Mouse (Mus musculus) spleen, adult 2 months (tissue): ENCODE results near the gene Rflna. TPM values are rescaled to one million over a fixed set of nuclear protein-coding genes. Genes with fewer than 3 reads are reported as not detected.

Experiments used
- DNase-seq, 2 experiments: peaks; one replicate each; pipeline versions ENCODE4 v3.0.0 to v3.0.0-alpha.2; 2012 to 2021; ENCODE audit warnings: low spot score in 2 of 2, low read depth in 1 of 2
- H3K27ac ChIP-seq: fragments of 200-500 bp; 2 replicates; pipeline ENCODE4 v1.5.1; 2012; ENCODE audit warnings: low read length, inconsistent platforms; ENCODE audit not compliant: insufficient read depth
- H3K27me3 ChIP-seq: fragments of 200-500 bp; 2 replicates; pipeline ENCODE4 v1.6.1; 2012; ENCODE audit warnings: mild to moderate bottlenecking, moderate library complexity, low read length, inconsistent platforms; ENCODE audit not compliant: control insufficient read depth, insufficient read depth
- H3K36me3 ChIP-seq: fragments of 200-500 bp; 2 replicates; pipeline ENCODE4 v1.6.1; 2012; ENCODE audit warnings: mild to moderate bottlenecking, low read length, inconsistent platforms; ENCODE audit not compliant: control insufficient read depth, insufficient read depth
- H3K4me1 ChIP-seq: fragments of 200-500 bp; 2 replicates; pipeline ENCODE4 v1.6.1; 2011; ENCODE audit warnings: inconsistent platforms; ENCODE audit not compliant: control insufficient read depth, insufficient read depth, insufficient read length
- H3K4me3 ChIP-seq: fragments of 200-500 bp; 2 replicates; pipeline ENCODE4 v1.5.1; 2011; ENCODE audit warnings: mild to moderate bottlenecking, inconsistent platforms; ENCODE audit not compliant: insufficient read depth, insufficient read length; ENCODE audit errors: extremely low read depth
- CTCF ChIP-seq: fragments of 200-500 bp; IDR thresholded peaks from 2 replicates; pipeline ENCODE4 v1.5.1; 2011; ENCODE audit warnings: mild to moderate bottlenecking, inconsistent platforms; ENCODE audit not compliant: insufficient read depth, insufficient read length, insufficient replicate concordance; ENCODE audit errors: extremely low read depth
- POLR2A ChIP-seq: fragments of 200-500 bp; IDR thresholded peaks from 2 replicates; pipeline ENCODE4 v1.6.1; 2011; ENCODE audit warnings: low read depth, low read length, inconsistent platforms
- WGBS: fragments of 180-500 bp; shearing (Covaris S2); methylation state at CpG from one replicate; pipeline ENCODE4 v1.1.7; 2018; 5-methylcytosine and 5-hydroxymethylcytosine counted together
- polyA plus RNA-seq: library from polyadenylated mRNA; depleted of rRNA; stranded (reverse); fragments of >200 nt; gene quantifications from 2 replicates; pipeline ENCODE4 v1.2.3, GENCODE M21; 2012

Rflna gene
- polyA plus RNA-seq, 1 experiment, result 0.54 TPM

DNA sequence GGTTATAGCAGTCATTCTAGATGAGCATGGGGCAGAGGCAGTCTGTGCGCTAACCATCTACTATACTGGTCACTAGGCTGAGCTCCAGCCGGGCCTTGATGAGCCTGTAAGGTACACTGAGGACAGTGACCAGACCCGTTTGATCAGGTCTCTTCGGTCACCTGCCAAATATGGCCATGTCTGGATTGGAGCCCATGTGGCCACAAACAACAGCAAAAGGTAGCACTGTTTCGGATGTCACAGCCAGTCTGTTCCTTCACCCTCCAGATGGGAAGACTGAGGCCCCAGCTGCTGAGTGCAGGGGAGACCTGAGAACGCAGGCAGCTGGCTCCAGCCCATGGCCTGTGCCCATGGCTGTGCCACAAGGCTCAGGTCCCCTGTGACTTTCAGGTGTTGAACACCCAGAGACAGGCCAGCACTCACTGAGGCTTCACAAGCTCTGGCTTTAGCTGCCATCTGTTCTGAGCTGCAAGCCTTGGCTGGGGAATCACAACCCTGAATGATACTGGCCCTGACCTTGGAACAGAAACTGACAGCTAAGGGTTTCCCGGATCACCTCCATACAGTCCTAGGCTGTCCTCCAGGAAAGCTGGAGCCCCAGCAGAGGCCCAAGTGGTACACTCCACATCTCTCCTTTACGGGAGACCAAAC, 36.5 kb downstream of the Rflna start:
- TF ChIP-seq CTCF (no peak), POLR2A (no peak)
- Histone ChIP-seq H3K27me3 (no peaks in the 10 kb centered on the region), H3K4me1 (peaks cover 17% of the 10 kb centered on the region; the same call in 1 of the 2 replicates), H3K4me3 (no peak overlapping the region), H3K36me3 (peaks cover 36% of the 10 kb centered on the region), H3K27ac (no peak overlapping the region)
- 83% methylated on average over 8 of the region's 8 CpGs for WGBS
- no peak for DNase-seq

DNA sequence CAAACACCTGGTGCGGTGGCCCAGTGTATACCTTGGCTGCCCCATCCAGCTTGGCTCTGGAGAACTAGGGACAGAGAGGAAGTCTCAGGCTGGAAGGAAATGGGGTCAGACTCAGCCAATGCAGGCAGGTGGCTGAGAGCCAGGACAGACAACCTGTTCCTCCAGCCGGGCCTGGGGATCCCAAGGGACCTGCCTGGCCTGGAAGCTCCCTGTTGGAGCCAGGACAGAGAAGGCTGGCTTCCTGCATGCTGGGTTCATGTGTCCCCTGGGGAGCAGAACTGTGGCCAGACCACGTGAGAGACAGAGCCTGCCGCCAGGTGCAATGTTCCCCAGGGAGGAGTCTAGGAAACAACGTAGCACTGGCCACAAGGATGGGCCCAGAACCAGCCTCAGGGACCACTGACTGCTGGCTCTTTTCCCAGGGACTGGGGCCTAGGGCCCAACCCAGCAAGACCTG, 37.1 kb downstream of the Rflna start:
- Histone ChIP-seq H3K27me3 (no peaks in the 10 kb centered on the region), H3K27ac (no peak overlapping the region), H3K4me1 (peaks cover 17% of the 10 kb centered on the region; the same call in 1 of the 2 replicates), H3K4me3 (no peak overlapping the region), H3K36me3 (peaks cover 31% of the 10 kb centered on the region)
- WGBS, result 39% methylated on average over 5 of the region's 5 CpGs
- peak in 1 of 2 experiments; percentile 22 for DNase-seq
- TF ChIP-seq POLR2A (no peak), CTCF (no peak)

DNA sequence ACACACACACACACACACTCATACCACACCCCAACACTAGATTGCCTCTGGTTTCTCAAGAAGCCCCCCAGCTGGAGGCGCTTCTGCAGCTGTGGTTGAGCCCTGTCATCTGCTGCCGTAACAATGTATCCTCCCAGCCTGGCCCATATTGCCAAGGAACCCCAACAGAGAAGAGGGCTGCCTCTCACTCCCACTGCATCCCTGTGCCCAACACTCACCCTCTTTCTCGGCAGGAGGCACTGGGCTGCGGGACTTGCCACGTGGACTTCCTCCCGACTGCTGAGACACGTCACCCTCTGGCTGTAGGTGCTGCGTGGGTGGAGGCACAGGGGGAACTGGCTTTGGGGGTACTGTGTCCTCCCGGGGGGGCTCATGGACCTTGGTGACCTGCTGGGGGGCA, 38.6 kb downstream of the Rflna start:
- Histone ChIP-seq H3K36me3 (peaks cover 34% of the 10 kb centered on the region), H3K27ac (no peak overlapping the region), H3K27me3 (no peaks in the 10 kb centered on the region), H3K4me1 (peaks cover 17% of the 10 kb centered on the region; the same call in 1 of the 2 replicates), H3K4me3 (no peak overlapping the region)
- no peak for DNase-seq
- 42% methylated on average over 9 of the region's 9 CpGs for WGBS
- TF ChIP-seq POLR2A (no peak), CTCF (no peak)

DNA sequence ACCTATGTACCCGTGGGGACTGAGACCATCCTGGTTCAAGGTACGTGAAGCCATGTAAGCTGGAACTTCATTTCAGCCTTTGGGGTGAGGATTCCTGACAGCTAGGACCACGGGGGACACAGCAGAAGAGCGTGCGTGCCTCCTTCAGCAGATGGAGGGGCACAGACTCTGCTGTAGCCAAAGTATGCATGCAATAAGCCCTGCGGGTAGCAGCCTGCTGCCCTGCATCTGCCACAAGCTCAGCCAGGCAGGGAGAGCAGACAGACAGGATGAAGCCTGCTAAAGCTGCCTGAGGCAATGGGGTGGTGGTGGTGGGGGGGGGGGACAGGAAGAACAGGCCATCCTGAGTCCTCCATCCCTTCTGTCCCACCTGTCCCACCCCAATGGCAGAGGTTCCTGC, 40.4 kb downstream of the Rflna start:
- H3K36me3 ChIP-seq, result peaks cover 36% of the 10 kb centered on the region
- no peak overlapping the region for H3K4me3 ChIP-seq
- H3K4me1 ChIP-seq, result peaks cover 17% of the 10 kb centered on the region; the same call in 1 of the 2 replicates
- no peaks in the 10 kb centered on the region for H3K27me3 ChIP-seq
- no peak for DNase-seq
- TF ChIP-seq POLR2A (no peak), CTCF (no peak)
- H3K27ac ChIP-seq, result no peak overlapping the region
- 88% methylated on average over 6 of the region's 6 CpGs for WGBS

DNA sequence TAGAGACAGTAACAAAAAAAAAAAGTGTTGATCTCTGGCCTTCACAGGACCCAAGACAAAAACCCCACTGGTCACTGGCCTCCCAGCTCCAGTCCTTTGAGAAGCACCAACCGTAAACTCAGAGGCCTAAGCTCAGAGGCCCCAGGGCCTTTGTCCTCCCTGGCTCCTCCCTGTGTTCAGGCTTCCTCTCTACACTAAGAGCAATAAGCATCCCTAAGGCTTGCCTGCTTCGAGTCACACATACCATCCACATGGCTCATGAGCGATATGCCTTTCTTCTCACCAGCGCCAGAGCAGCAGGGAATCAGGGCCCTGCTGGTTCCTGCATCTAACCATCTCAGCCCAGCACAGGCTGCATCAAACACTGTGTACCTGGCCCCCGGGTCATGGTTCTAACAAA, 42.2 kb downstream of the Rflna start:
- 92% methylated on average over 5 of the region's 5 CpGs for WGBS
- H3K27ac ChIP-seq, result no peak overlapping the region
- TF ChIP-seq CTCF, result no peak
- no peak for TF ChIP-seq POLR2A
- no peak for DNase-seq
- peaks cover 15% of the 10 kb centered on the region; the same call in 1 of the 2 replicates for H3K4me1 ChIP-seq
- H3K27me3 ChIP-seq, result no peaks in the 10 kb centered on the region
- no peak overlapping the region for H3K4me3 ChIP-seq
- H3K36me3 ChIP-seq, result peaks cover 41% of the 10 kb centered on the region

DNA sequence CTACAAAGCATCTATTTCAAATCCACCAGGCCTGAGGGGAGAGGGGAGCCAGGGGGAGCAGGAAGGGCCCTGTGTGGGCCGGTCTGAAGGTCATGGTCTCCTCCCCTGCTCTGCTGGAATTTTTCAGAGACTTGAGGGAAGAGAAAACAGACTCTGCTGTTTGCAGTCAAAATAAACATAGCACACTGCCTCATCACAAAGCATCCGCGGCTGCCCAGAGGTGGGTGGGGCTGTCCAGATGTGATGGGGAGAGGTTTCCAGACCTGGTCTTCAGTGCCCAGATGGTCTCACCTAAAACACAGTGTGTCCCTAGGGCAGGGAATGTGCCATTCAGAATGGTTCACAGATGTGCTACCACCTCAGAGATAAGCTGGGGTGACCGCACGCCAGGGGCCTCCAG, 43.4 kb downstream of the Rflna start:
- Histone ChIP-seq H3K4me3 (no peak overlapping the region), H3K4me1 (peaks cover 10% of the 10 kb centered on the region; the same call in 1 of the 2 replicates), H3K27ac (no peak overlapping the region), H3K27me3 (no peaks in the 10 kb centered on the region), H3K36me3 (peaks cover 42% of the 10 kb centered on the region)
- TF ChIP-seq POLR2A, result no peak
- no peak for TF ChIP-seq CTCF
- no peak for DNase-seq
- WGBS, result 90% methylated on average over 5 of the region's 5 CpGs

DNA sequence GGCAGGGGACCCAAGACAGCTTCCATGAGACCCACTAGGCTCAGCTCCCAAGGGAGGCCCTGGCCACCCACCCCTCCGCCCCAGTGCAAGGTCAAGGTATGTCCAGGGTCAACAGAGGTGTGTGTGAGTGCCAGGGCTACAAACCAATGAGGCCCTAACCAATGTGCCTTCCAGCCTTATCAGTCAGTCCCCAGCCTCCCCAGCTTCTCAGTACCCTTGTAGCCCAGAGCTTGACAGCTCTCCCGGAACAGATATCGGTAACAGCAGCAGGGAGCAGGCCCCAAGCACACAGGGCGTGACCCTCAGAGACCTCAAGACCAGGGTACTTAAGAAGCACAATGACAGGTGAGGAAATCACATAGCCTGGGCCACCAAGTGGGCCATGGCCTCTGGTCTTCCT, 46.5 kb downstream of the Rflna start:
- no peak for TF ChIP-seq CTCF
- TF ChIP-seq POLR2A, result no peak
- DNase-seq, result no peak
- Histone ChIP-seq H3K27ac (no peak overlapping the region), H3K4me3 (no peak overlapping the region), H3K27me3 (no peaks in the 10 kb centered on the region), H3K4me1 (peaks cover 34% of the 10 kb centered on the region), H3K36me3 (peaks cover 37% of the 10 kb centered on the region)
- 91% methylated on average over 4 of the region's 4 CpGs for WGBS
